Mouse (Mus musculus) midbrain, postnatal 0 days (tissue): ENCODE data around the gene Abhd12b. TPM values are rescaled to one million over a fixed set of nuclear protein-coding genes. Genes with fewer than 3 reads are reported as not detected.
"Not testable (repeated sequence)": the region's sequence is repeated elsewhere in the genome, so short reads cannot be mapped to it uniquely, and the experiment has no call there.

Source experiments
- ATAC-seq: fragments of 200-750 bp; cut with Nextera tagmentation; 2 replicates; pipeline ENCODE4 v1.8.0; 2017; ENCODE audit warnings: moderate number of reproducible peaks, mild to moderate bottlenecking, moderate TSS enrichment, moderate library complexity; ENCODE audit not compliant: low FRiP score
- DNase-seq: peaks from one replicate; pipeline ENCODE4 v3.0.0-alpha.2; 2015; ENCODE audit warnings: low spot score
- H3K27ac ChIP-seq: fragments of 300-500 bp; sonication (generic); 2 replicates; pipeline ENCODE4 v1.5.1; 2014; ENCODE audit warnings: low read depth, mild to moderate bottlenecking, low read length, mixed read lengths
- H3K27me3 ChIP-seq: fragments of 300-500 bp; sonication (generic); 2 replicates; pipeline ENCODE4 v1.6.1; 2014; ENCODE audit warnings: low read length, control low read depth, mixed read lengths; ENCODE audit not compliant: insufficient read depth
- H3K36me3 ChIP-seq: fragments of 300-500 bp; sonication (generic); 2 replicates; pipeline ENCODE4 v1.6.1; 2014; ENCODE audit warnings: low read length, control low read depth, mixed read lengths; ENCODE audit not compliant: insufficient read depth
- H3K4me1 ChIP-seq: fragments of 300-500 bp; sonication (generic); 2 replicates; pipeline ENCODE4 v1.6.1; 2014; ENCODE audit warnings: mild to moderate bottlenecking, control low read depth, antibody characterized with exemption, low read length, mixed read lengths; ENCODE audit not compliant: insufficient read depth
- H3K4me2 ChIP-seq: fragments of 300-500 bp; sonication (generic); 2 replicates; pipeline ENCODE4 v1.6.1; 2014; ENCODE audit warnings: low read depth, mild to moderate bottlenecking, low read length, mixed read lengths; ENCODE audit not compliant: poor library complexity, severe bottlenecking
- H3K4me3 ChIP-seq: fragments of 300-500 bp; sonication (generic); 2 replicates; pipeline ENCODE4 v1.5.1; 2014; ENCODE audit warnings: low read depth, mild to moderate bottlenecking, low read length, moderate library complexity
- H3K9ac ChIP-seq: fragments of 300-500 bp; sonication (generic); replicated peaks from 2 replicates; pipeline ENCODE4 v1.6.1; 2014; ENCODE audit warnings: mild to moderate bottlenecking, low read length, moderate library complexity, mixed read lengths; ENCODE audit not compliant: poor library complexity, severe bottlenecking
- H3K9me3 ChIP-seq: fragments of 300-500 bp; sonication (generic); 2 replicates; pipeline ENCODE4 v1.6.1; 2016; ENCODE audit warnings: low read length, control low read depth
- CTCF ChIP-seq: IDR thresholded peaks from 2 replicates; pipeline ENCODE4 v1.5.1; 2016; ENCODE audit warnings: antibody characterized with exemption, mild to moderate bottlenecking
- whole genome bisulfite sequencing: fragments of 180-500 bp; shearing (Covaris S2); extraction: QIAGEN DNeasy Blood & Tissue Kit; methylation state at CpG from one replicate; pipeline ENCODE4 v1.1.7; 2014; 5-methylcytosine and 5-hydroxymethylcytosine counted together
- polyA plus RNA-seq: library from polyadenylated mRNA; unstranded; fragments of >200 nt; fragmentation: Nextera tagmentation; extraction: Ambion mirVana; gene quantifications from 2 replicates; pipeline ENCODE4 v1.2.1, GENCODE M21; 2015
- total RNA-seq: library from RNA; depleted of rRNA; stranded (reverse); fragments of >200 nt; gene quantifications from 2 replicates; pipeline ENCODE4 v1.2.3, GENCODE M21; 2014

Gene Abhd12b
- total and polyA plus RNA-seq, 2 experiments from 2014 or later, result 0.19 TPM; not detected in 1

- Histone ChIP-seq H3K27me3 (no peaks in the 10 kb centered on the region), H3K4me3 (no peak overlapping the region), H3K4me2 (no peak overlapping the region), H3K9ac (no peak overlapping the region), H3K36me3 (no peaks in the 10 kb centered on the region), H3K9me3 (no peaks in the 10 kb centered on the region), H3K27ac (no peak overlapping the region), H3K4me1 (no peaks in the 10 kb centered on the region; the same call in 1 of the 2 replicates)
- no peak for TF ChIP-seq CTCF
- no peak for DNase-seq
- WGBS, result 88% methylated on average over 5 of the region's 5 CpGs
- ATAC-seq, result no peak
Measured at GRCm38 (mm10) chr12:70140993-70141576, 12.9 kb upstream of the Abhd12b start.

GRCm38 (mm10) chr12:70144106-70144587, 9.8 kb upstream of the Abhd12b start:
- DNase-seq, H3K36me3 ChIP-seq, H3K4me2 ChIP-seq, H3K9ac ChIP-seq, H3K4me1 ChIP-seq, H3K27ac ChIP-seq, H3K9me3 ChIP-seq, H3K27me3 ChIP-seq, ATAC-seq, H3K4me3 ChIP-seq: not testable (repeated sequence)
- 31% methylated on average over 3 of the region's 3 CpGs for WGBS

GRCm38 (mm10) chr12:70144637-70145448, 9.1 kb upstream of the Abhd12b start:
- no peak overlapping the region for H3K4me2 ChIP-seq
- peaks cover 7% of the 10 kb centered on the region; the same call in 1 of the 2 replicates for H3K4me1 ChIP-seq
- peak; percentile 64 for DNase-seq
- 50% methylated on average over 20 of the region's 20 CpGs for WGBS
- no peaks in the 10 kb centered on the region for H3K9me3 ChIP-seq
- no peak overlapping the region for H3K27ac ChIP-seq
- no peak overlapping the region for H3K4me3 ChIP-seq
- H3K9ac ChIP-seq, result no peak overlapping the region
- peak; percentile 84 for TF ChIP-seq CTCF
- H3K36me3 ChIP-seq, result no peaks in the 10 kb centered on the region
- no peak for ATAC-seq
- no peaks in the 10 kb centered on the region for H3K27me3 ChIP-seq

- no peak for ATAC-seq
- H3K9me3 ChIP-seq, result no peaks in the 10 kb centered on the region
- TF ChIP-seq CTCF, result no peak
Measured at GRCm38 (mm10) chr12:70145586-70145985, 8.4 kb upstream of the Abhd12b start.

GRCm38 (mm10) chr12:70147986-70148630, 5.8 kb upstream of the Abhd12b start:
- no peak for TF ChIP-seq CTCF
- peaks cover 7% of the 10 kb centered on the region; the same call in 1 of the 2 replicates for H3K4me1 ChIP-seq
- H3K27me3 ChIP-seq, result no peaks in the 10 kb centered on the region
- H3K9ac ChIP-seq, result no peak overlapping the region
- WGBS, result 9% methylated on average over 13 of the region's 13 CpGs
- H3K4me3 ChIP-seq, result no peak overlapping the region
- no peaks in the 10 kb centered on the region for H3K9me3 ChIP-seq
- peak overlapping the region; percentile 44 for H3K4me2 ChIP-seq
- no peaks in the 10 kb centered on the region for H3K36me3 ChIP-seq
- no peak overlapping the region for H3K27ac ChIP-seq
- ATAC-seq (peak; percentile 68), DNase-seq (no peak)

More at GRCm38 (mm10) chr12:70145586-70145985, 8.4 kb upstream of the Abhd12b start:
- no peak overlapping the region for H3K27ac ChIP-seq
- H3K36me3 ChIP-seq, result no peaks in the 10 kb centered on the region
- no peak overlapping the region for H3K9ac ChIP-seq
- no peak overlapping the region for H3K4me2 ChIP-seq
- WGBS, result 92% methylated on average over 6 of the region's 6 CpGs
- no peak overlapping the region for H3K4me3 ChIP-seq
- no peaks in the 10 kb centered on the region for H3K27me3 ChIP-seq
- no peak for DNase-seq
- peaks cover 7% of the 10 kb centered on the region; the same call in 1 of the 2 replicates for H3K4me1 ChIP-seq
